Comparison of ENCODE assay signal across 21 mouse cellular contexts in genomic region chr16:35251690-35252089, GRCm38 (mm10).
DNase-seq lines count a peak whose midpoint lies in the region; ATAC-seq and TF ChIP-seq lines count a peak whose summit lies in the region.
"Had no signal": no experiment of that assay in that cellular context is flagged by ENCODE, and none has a peak within 500 bp of the region (broad histone marks: within the 10 kb centered on the region; RNA-seq: fewer than 3 reads in every experiment).

No protein-coding gene starts in this region.

- DNase-seq in kidney, adult 2 months: peak; percentile 43
- DNase-seq in kidney, postnatal 10 days: peak; percentile 45
- peak; percentile 19 for DNase-seq in lung, embryonic 14.5 days
- DNase-seq in lung, postnatal 0 days (ENCODE audit: low spot score): no peak
- DNase-seq: adrenal gland, adult 2 months; adrenal gland, postnatal 10 days; adrenal gland, postnatal 25 days; cerebellum, adult 11 months; cerebellum, adult 2 months; cerebellum, adult 9-10 months; cerebellum, postnatal 36 days; embryo, embryonic 11 days had no signal

- no peak for TF ChIP-seq POLR2A in kidney, adult 2 months (IDR thresholded peaks at IDR 0.05; ENCODE audit: low read depth, low read length)

- TF ChIP-seq EP300 in lung, postnatal 0 days (IDR thresholded peaks at IDR 0.05): no peak

- ATAC-seq in kidney, embryonic 14.5 days (ENCODE audit: low FRiP score, low TSS enrichment): no peak
- no peak for ATAC-seq in kidney, embryonic 15.5 days (replicated peaks; ENCODE audit: low FRiP score)
- no peak for ATAC-seq in lung, embryonic 14.5 days (ENCODE audit: insufficient read depth)
- ATAC-seq in lung, postnatal 0 days: no peak
- ATAC-seq: forebrain, embryonic 14.5 days; forebrain, embryonic 16.5 days had no signal

- H3K4me2 ChIP-seq in kidney, embryonic 14.5 days (replicated peaks; ENCODE audit: low read depth, low read length): no peak overlapping the region
- no peak overlapping the region for H3K4me2 ChIP-seq in kidney, embryonic 15.5 days
- H3K4me2 ChIP-seq in lung, embryonic 14.5 days: no peak overlapping the region
- H3K4me2 ChIP-seq in lung, postnatal 0 days (replicated peaks; ENCODE audit: low read depth, low read length): no peak overlapping the region
- H3K4me2 ChIP-seq: embryonic facial prominence, embryonic 13.5 days; embryonic facial prominence, embryonic 15.5 days; forebrain, embryonic 12.5 days had no signal

- H3K27me3 ChIP-seq in kidney, adult 2 months (replicated peaks; ENCODE audit: control insufficient read depth, insufficient read depth, low read length): no peaks in the 10 kb centered on the region
- no peaks in the 10 kb centered on the region for H3K27me3 ChIP-seq in kidney, embryonic 14.5 days (ENCODE audit: control insufficient read depth, insufficient read depth, low read length)
- no peaks in the 10 kb centered on the region for H3K27me3 ChIP-seq in kidney, embryonic 15.5 days
- H3K27me3 ChIP-seq in lung, embryonic 14.5 days (ENCODE audit: insufficient read depth, low read length): no peaks in the 10 kb centered on the region
- no peaks in the 10 kb centered on the region for H3K27me3 ChIP-seq in lung, postnatal 0 days (replicated peaks; ENCODE audit: insufficient read depth, low read length)
- H3K27me3 ChIP-seq: embryonic facial prominence, embryonic 13.5 days; embryonic facial prominence, embryonic 15.5 days; forebrain, embryonic 12.5 days had no signal

- WGBS in kidney, adult 2 months: 55% methylated on average over 6 of the region's 6 CpGs
- WGBS in kidney, embryonic 14.5 days: 87% methylated on average over 6 of the region's 6 CpGs
- 79% methylated on average over 6 of the region's 6 CpGs for WGBS in kidney, embryonic 15.5 days
- 74% methylated on average over 6 of the region's 6 CpGs for WGBS in lung, embryonic 14.5 days
- 59% methylated on average over 6 of the region's 6 CpGs for WGBS in lung, postnatal 0 days

- H3K27ac ChIP-seq in kidney, adult 2 months (ENCODE audit: insufficient read depth, low read depth, low read length): no peak overlapping the region
- H3K27ac ChIP-seq in kidney, embryonic 14.5 days (ENCODE audit: low read depth, low read length): no peak overlapping the region
- H3K27ac ChIP-seq in kidney, embryonic 15.5 days: no peak overlapping the region
- no peak overlapping the region for H3K27ac ChIP-seq in lung, embryonic 14.5 days (ENCODE audit: low read depth)
- no peak overlapping the region for H3K27ac ChIP-seq in lung, postnatal 0 days (ENCODE audit: low read length)
- H3K27ac ChIP-seq: embryonic facial prominence, embryonic 13.5 days; embryonic facial prominence, embryonic 15.5 days; forebrain, embryonic 10.5 days; forebrain, embryonic 12.5 days had no signal

- H3K4me3 ChIP-seq in kidney, adult 2 months (ENCODE audit: insufficient read depth, low read depth, low read length): no peak overlapping the region
- H3K4me3 ChIP-seq in kidney, embryonic 14.5 days (ENCODE audit: low read length): no peak overlapping the region
- no peak overlapping the region for H3K4me3 ChIP-seq in kidney, embryonic 15.5 days (replicated peaks)
- no peak overlapping the region for H3K4me3 ChIP-seq in lung, embryonic 14.5 days (ENCODE audit: low read depth, low read length)
- no peak overlapping the region for H3K4me3 ChIP-seq in lung, postnatal 0 days (ENCODE audit: low read depth, low read length)
- H3K4me3 ChIP-seq: embryonic facial prominence, embryonic 13.5 days; embryonic facial prominence, embryonic 15.5 days; erythroblast, embryonic 14.5 days; forebrain, embryonic 10.5 days; forebrain, embryonic 12.5 days had no signal

- H3K4me1 ChIP-seq in kidney, adult 2 months (ENCODE audit: control insufficient read depth, insufficient read depth, low read length): no peaks in the 10 kb centered on the region
- H3K4me1 ChIP-seq in kidney, embryonic 14.5 days (ENCODE audit: control insufficient read depth, insufficient read depth, low read length): no peaks in the 10 kb centered on the region
- H3K4me1 ChIP-seq in kidney, embryonic 15.5 days: 0 out of 2 replicates have a peak, but pooled peaks cover 6% of the 10 kb centered on the region
- H3K4me1 ChIP-seq in lung, embryonic 14.5 days (ENCODE audit: insufficient read depth): no peaks in the 10 kb centered on the region
- H3K4me1 ChIP-seq in lung, postnatal 0 days (ENCODE audit: insufficient read depth, low read depth, low read length): no peaks in the 10 kb centered on the region

- TF ChIP-seq CTCF in kidney, adult 2 months (conservative IDR thresholded peaks at IDR 0.05; ENCODE audit: insufficient read depth, insufficient read length, low read depth, low read length): no peak
- TF ChIP-seq CTCF in lung, embryonic 14.5 days (IDR thresholded peaks at IDR 0.05; ENCODE audit: low read depth): no peak
- no peak for TF ChIP-seq CTCF in lung, postnatal 0 days (IDR thresholded peaks at IDR 0.05)

- no peak overlapping the region for H3K9ac ChIP-seq in kidney, embryonic 14.5 days (ENCODE audit: low read depth, low read length)
- H3K9ac ChIP-seq in kidney, embryonic 15.5 days: no peak overlapping the region
- H3K9ac ChIP-seq in lung, embryonic 14.5 days: no peak overlapping the region
- no peak overlapping the region for H3K9ac ChIP-seq in lung, postnatal 0 days (replicated peaks; ENCODE audit: low read depth)
- H3K9ac ChIP-seq: embryonic facial prominence, embryonic 13.5 days; embryonic facial prominence, embryonic 15.5 days; forebrain, embryonic 12.5 days had no signal

- H3K9me3 ChIP-seq in kidney, embryonic 14.5 days (ENCODE audit: control insufficient read depth, low read length): no peaks in the 10 kb centered on the region
- H3K9me3 ChIP-seq in kidney, embryonic 15.5 days (replicated peaks): no peaks in the 10 kb centered on the region
- no peaks in the 10 kb centered on the region for H3K9me3 ChIP-seq in lung, embryonic 14.5 days (ENCODE audit: low read depth, low read length)
- no peaks in the 10 kb centered on the region for H3K9me3 ChIP-seq in lung, postnatal 0 days (ENCODE audit: low read length)
- H3K9me3 ChIP-seq: embryonic facial prominence, embryonic 13.5 days; embryonic facial prominence, embryonic 15.5 days; forebrain, embryonic 10.5 days; forebrain, embryonic 12.5 days had no signal

- H3K36me3 ChIP-seq in kidney, adult 2 months (ENCODE audit: control insufficient read depth, insufficient read depth, low read length): no peaks in the 10 kb centered on the region
- H3K36me3 ChIP-seq in kidney, embryonic 14.5 days (ENCODE audit: control insufficient read depth, insufficient read depth, low read length): no peaks in the 10 kb centered on the region
- no peaks in the 10 kb centered on the region for H3K36me3 ChIP-seq in kidney, embryonic 15.5 days
- H3K36me3 ChIP-seq in lung, embryonic 14.5 days (ENCODE audit: insufficient read depth): no peaks in the 10 kb centered on the region
- no peaks in the 10 kb centered on the region for H3K36me3 ChIP-seq in lung, postnatal 0 days (ENCODE audit: insufficient read depth, low read length)
- H3K36me3 ChIP-seq: embryonic facial prominence, embryonic 15.5 days; forebrain, embryonic 10.5 days; forebrain, embryonic 12.5 days had no signal
